Mouse (Mus musculus): ENCODE data around the gene U2af1l4.

- TF ChIP-seq CTCF (IDR thresholded peaks at IDR 0.05; ENCODE audit: low read depth, low read length): no peak
- no peak for TF ChIP-seq POLR2AphosphoS5 (IDR thresholded peaks at IDR 0.05; ENCODE audit: insufficient replicate concordance, low read depth, low read length)
These were observed 3.6 kb upstream of the U2af1l4 start, which contains the start of gene Lin37 for GRCm38 (mm10) chr7:30559443-30559954.
